Mouse (Mus musculus) liver, embryonic 16.5 days (tissue): ENCODE data around the gene Aff1. TPM values are rescaled to one million over a fixed set of nuclear protein-coding genes. Genes with fewer than 3 reads are reported as not detected.

Experiments used
- ATAC-seq: fragments of 200-750 bp; cut with Nextera tagmentation; 2 replicates; pipeline ENCODE4 v1.8.0; 2017; ENCODE audit warnings: low read depth, mild to moderate bottlenecking, moderate number of reproducible peaks, moderate library complexity
- H3K27ac ChIP-seq: fragments of 300-500 bp; sonication (generic); 2 replicates; pipeline ENCODE4 v1.5.1; 2014; ENCODE audit warnings: mild to moderate bottlenecking, low read length
- H3K27me3 ChIP-seq: fragments of 300-500 bp; sonication (generic); 2 replicates; pipeline ENCODE4 v1.6.1; 2014; ENCODE audit warnings: low read depth, low read length, mixed read lengths; ENCODE audit not compliant: control insufficient read depth, insufficient read depth
- H3K36me3 ChIP-seq: fragments of 300-500 bp; sonication (generic); 2 replicates; pipeline ENCODE4 v1.6.1; 2014; ENCODE audit warnings: mild to moderate bottlenecking; ENCODE audit not compliant: control insufficient read depth, insufficient read depth
- H3K4me1 ChIP-seq: fragments of 300-500 bp; sonication (generic); 2 replicates; pipeline ENCODE4 v1.6.1; 2014; ENCODE audit warnings: low read depth, low read length, mixed read lengths; ENCODE audit not compliant: control insufficient read depth
- H3K4me2 ChIP-seq: fragments of 300-500 bp; sonication (generic); 2 replicates; pipeline ENCODE4 v1.6.1; 2014; ENCODE audit warnings: low read depth, low read length, mixed read lengths
- H3K4me3 ChIP-seq: fragments of 300-500 bp; sonication (generic); 2 replicates; pipeline ENCODE4 v1.5.1; 2014; ENCODE audit warnings: low read depth, mild to moderate bottlenecking, low read length
- H3K9ac ChIP-seq: fragments of 300-500 bp; sonication (generic); 2 replicates; pipeline ENCODE4 v1.6.1; 2014; ENCODE audit warnings: low read depth, low read length
- H3K9me3 ChIP-seq: fragments of 300-500 bp; sonication (generic); replicated peaks from 2 replicates; pipeline ENCODE4 v1.6.1; 2016; ENCODE audit warnings: low read length; ENCODE audit not compliant: control insufficient read depth
- WGBS: fragments of 180-500 bp; shearing (Covaris S2); extraction: QIAGEN DNeasy Blood & Tissue Kit; methylation state at CpG from one replicate; pipeline ENCODE4 v1.1.7; 2014; ENCODE audit not compliant: insufficient replicate concordance; 5-methylcytosine and 5-hydroxymethylcytosine counted together
- polyA plus RNA-seq: library from polyadenylated mRNA; unstranded; fragments of >200 nt; fragmentation: Nextera tagmentation; extraction: Ambion mirVana; gene quantifications from 2 replicates; pipeline ENCODE4 v1.2.1, GENCODE M21; 2015

Aff1 gene
- polyA plus RNA-seq, 1 experiment from 2014 or later: 17.7 TPM

- Histone ChIP-seq H3K27me3 (no peaks in the 10 kb centered on the region), H3K4me3 (no peak overlapping the region), H3K4me2 (peak overlapping the region; percentile 17; the same call in 1 of the 2 replicates), H3K4me1 (peaks cover 77% of the 10 kb centered on the region), H3K9me3 (no peaks in the 10 kb centered on the region), H3K36me3 (no peaks in the 10 kb centered on the region), H3K9ac (peak overlapping the region; percentile 38), H3K27ac (peak overlapping the region; percentile 82)
- 56% methylated on average over 6 of the region's 6 CpGs for WGBS
- ATAC-seq: peak; percentile 14; the same call in 1 of the 2 replicates
These were observed 52.4 kb downstream of the Aff1 start for GRCm38 (mm10) chr5:103744531-103744930.

DNA sequence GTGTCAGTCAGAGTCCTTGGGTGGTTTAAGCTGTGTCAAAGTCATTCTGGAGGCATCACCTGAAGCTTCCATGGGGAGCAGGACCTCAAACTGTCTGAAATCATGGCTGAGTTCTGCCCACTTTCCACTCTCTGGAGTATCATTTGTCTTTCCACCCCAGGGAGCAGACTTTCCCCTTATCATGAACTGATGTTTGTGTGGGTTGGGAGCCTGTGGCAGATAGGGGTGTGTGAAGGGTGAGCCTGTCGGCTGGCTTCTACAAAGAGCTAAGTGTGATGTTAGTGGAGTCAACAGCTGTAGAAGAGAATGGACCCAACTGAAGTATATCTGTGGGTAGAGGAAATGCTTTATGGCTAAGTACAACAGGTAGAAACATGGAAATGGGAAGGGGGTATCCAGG is 53.5 kb downstream of the Aff1 start:
- no peaks in the 10 kb centered on the region for H3K9me3 ChIP-seq
- H3K9ac ChIP-seq: peak overlapping the region; percentile 52
- H3K4me1 ChIP-seq: peaks cover 71% of the 10 kb centered on the region
- no peaks in the 10 kb centered on the region for H3K27me3 ChIP-seq
- H3K27ac ChIP-seq: peak overlapping the region; percentile 86
- H3K4me3 ChIP-seq: 0 out of 2 replicates have a peak overlapping the region, but pooled peaks have one; percentile 3
- ATAC-seq: peak; percentile 61
- H3K36me3 ChIP-seq: no peaks in the 10 kb centered on the region
- H3K4me2 ChIP-seq: peak overlapping the region; percentile 49
- 21% methylated on average over 1 of the region's 1 CpGs for WGBS

DNA sequence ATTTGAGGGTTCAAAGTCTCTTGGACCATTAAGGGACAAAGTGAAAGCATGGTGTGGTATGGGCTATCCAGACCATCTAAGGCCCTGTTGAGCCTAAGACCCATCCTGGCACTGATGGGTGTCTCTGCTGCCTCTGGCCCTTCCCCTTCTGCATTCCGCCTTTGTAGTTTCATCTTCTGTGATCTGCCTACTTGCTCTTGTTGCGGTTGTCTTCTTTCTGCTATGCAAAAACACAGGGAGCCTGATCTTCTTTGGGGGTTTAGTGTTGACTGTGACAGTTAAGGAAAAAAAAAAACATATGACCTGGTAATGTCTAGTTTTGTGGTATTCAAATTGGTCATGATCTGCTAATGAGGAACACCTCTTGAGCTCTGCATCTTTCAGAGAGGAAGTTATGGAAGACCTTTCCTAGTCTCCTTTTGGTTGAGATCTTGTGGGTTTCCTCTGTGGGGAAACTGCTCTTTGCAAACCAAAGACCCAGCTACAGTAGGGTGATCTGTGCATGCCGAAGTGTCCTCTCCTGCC is 54.4 kb downstream of the Aff1 start:
- H3K4me2 ChIP-seq: no peak overlapping the region
- WGBS: 70% methylated on average over 3 of the region's 3 CpGs
- no peak overlapping the region for H3K4me3 ChIP-seq
- no peaks in the 10 kb centered on the region for H3K36me3 ChIP-seq
- peaks cover 64% of the 10 kb centered on the region for H3K4me1 ChIP-seq
- H3K9ac ChIP-seq: no peak overlapping the region
- H3K9me3 ChIP-seq: no peaks in the 10 kb centered on the region
- H3K27me3 ChIP-seq: no peaks in the 10 kb centered on the region
- peak overlapping the region; percentile 86 for H3K27ac ChIP-seq
- no peak for ATAC-seq

- Histone ChIP-seq H3K27ac (peak overlapping the region; percentile 54; the same call in 1 of the 2 replicates), H3K4me1 (peaks cover 64% of the 10 kb centered on the region), H3K4me2 (no peak overlapping the region)
These were observed 54.9 kb downstream of the Aff1 start for GRCm38 (mm10) chr5:103747098-103747497.

DNA sequence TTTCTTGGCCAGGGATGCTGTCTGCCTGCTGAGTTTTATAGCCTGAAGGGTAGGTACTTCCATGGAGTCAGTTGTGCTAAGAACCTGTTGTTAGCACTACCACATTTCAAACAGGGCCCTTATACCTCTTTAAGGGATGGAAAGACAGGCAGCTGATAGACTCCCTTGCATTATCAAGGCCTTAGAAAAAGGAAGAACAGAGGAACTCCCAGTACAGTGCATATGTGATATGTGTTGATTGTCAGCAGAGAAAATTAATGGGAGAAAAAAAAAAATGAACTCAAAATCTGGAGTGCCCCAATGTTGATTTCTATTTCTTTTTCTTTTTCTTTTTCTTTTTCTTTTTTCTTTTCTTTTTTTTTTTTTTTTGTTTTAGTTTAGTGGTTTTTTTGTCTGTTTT is 56.2 kb downstream of the Aff1 start:
- H3K27me3 ChIP-seq: no peaks in the 10 kb centered on the region
- no peak overlapping the region for H3K4me2 ChIP-seq
- H3K27ac ChIP-seq: no peak overlapping the region; the same call in 1 of the 2 replicates
- no peak overlapping the region for H3K9ac ChIP-seq
- no peak overlapping the region for H3K4me3 ChIP-seq
- no peaks in the 10 kb centered on the region for H3K9me3 ChIP-seq
- peaks cover 57% of the 10 kb centered on the region for H3K4me1 ChIP-seq
- H3K36me3 ChIP-seq: no peaks in the 10 kb centered on the region
- no peak for ATAC-seq

More at GRCm38 (mm10) chr5:103747098-103747497, 54.9 kb downstream of the Aff1 start:
- ATAC-seq: no peak
- no peaks in the 10 kb centered on the region for H3K9me3 ChIP-seq
- no peak overlapping the region for H3K4me3 ChIP-seq
- H3K9ac ChIP-seq: no peak overlapping the region
- H3K27me3 ChIP-seq: no peaks in the 10 kb centered on the region
- 64% methylated on average over 2 of the region's 2 CpGs for WGBS
- H3K36me3 ChIP-seq: no peaks in the 10 kb centered on the region

DNA sequence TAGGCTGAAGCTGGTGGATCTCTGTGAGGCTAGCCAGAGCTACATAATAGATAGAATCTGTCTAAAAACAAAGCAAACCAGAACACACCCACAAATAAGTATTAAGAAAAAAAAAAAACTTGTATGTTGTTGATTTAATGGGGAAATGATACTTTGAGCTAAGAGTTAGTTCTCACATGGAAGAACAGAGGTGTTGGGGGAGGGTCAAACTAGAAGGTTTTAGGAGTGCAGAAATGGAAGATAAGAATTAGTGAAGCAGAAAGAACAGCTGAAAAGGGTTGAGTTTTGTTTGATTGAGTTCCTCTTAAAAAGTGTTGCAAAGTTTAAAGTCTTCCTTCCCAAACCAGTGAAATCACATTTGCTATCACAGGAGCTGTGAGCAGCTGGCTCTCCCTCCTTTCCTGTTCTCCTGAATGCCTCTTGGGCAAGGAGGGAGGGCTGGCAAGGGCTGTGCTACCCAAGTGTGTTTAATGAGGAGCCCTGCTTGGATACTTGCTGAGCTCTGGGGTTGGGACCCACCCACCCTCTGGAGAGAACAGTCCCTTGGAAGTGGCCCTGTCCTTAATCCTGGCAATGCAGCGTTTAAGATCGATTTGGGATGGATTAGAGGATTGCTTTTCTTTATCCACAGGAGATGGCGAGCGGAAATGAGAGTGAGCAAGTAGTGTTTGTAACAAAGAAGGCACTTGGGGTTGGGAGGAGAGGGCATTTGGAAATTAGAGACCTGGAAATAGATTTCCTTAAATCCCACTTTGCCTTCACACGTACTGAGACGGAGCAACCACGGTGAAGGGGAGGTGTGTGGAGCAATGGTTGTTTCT is 57.5 kb downstream of the Aff1 start:
- peak overlapping the region; percentile 8 for H3K27ac ChIP-seq
- no peak for ATAC-seq
- 81% methylated on average over 7 of the region's 7 CpGs for WGBS
- no peaks in the 10 kb centered on the region for H3K27me3 ChIP-seq
- H3K4me3 ChIP-seq: no peak overlapping the region
- H3K4me1 ChIP-seq: peaks cover 47% of the 10 kb centered on the region
- no peaks in the 10 kb centered on the region for H3K36me3 ChIP-seq
- no peak overlapping the region for H3K4me2 ChIP-seq
- no peak overlapping the region for H3K9ac ChIP-seq
- H3K9me3 ChIP-seq: no peaks in the 10 kb centered on the region

GRCm38 (mm10) chr5:103752665-103753510 is 60.7 kb downstream of the Aff1 start:
- H3K36me3 ChIP-seq: peaks cover 5% of the 10 kb centered on the region; the same call in 1 of the 2 replicates
- under 1% methylated on average over 23 of the region's 23 CpGs for WGBS
- H3K4me3 ChIP-seq: peak overlapping the region; percentile 83
- ATAC-seq: peak; percentile 27
- H3K27ac ChIP-seq: peak overlapping the region; percentile 99
- H3K4me1 ChIP-seq: peaks cover 44% of the 10 kb centered on the region
- no peaks in the 10 kb centered on the region for H3K9me3 ChIP-seq
- peak overlapping the region; percentile 95 for H3K9ac ChIP-seq
- peak overlapping the region; percentile 89 for H3K4me2 ChIP-seq
- no peaks in the 10 kb centered on the region for H3K27me3 ChIP-seq

DNA sequence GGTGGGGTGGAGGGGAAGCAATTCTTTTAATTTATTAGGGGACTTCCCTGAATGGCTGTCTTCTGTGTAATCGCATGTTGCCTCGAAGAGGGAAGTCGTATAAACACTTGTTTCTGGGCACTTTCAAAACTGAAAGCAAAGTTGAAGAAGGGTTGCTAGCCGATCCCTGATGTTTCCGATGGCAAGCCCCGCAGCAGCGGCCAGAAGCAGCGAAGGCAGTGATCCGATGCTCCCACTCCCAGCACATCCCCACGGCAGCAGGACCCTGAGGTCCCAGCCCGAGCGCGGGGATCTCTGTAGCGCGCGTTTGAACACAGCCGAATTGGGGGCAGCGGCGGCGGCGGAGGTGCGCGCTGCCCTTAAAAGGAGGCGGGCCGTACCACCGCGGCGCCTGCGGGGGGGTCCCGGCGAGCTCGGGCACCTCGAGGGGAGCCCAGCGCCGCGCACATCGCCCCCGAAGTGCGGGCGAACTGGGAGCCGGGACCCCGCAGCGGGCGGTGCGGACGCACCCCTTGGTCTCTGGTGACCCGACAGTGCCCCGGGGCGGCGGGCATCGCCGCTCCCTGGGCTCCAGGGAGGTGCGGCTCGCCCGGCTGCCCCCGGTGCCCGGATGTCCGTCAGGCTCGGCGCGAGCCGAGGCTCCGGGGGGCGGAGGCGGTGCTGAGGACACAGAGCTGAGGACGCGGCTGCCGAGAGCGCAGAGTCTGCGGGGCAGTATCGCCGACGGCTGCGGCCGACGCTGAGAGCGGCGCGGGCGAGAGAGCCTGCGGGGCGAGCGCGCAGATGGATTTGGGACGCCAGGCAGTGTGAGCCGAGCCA is 61.5 kb downstream of the Aff1 start:
- peak; percentile 93 for ATAC-seq
- Histone ChIP-seq H3K27ac (peak overlapping the region; percentile 99), H3K9ac (peak overlapping the region; percentile 95), H3K4me3 (peak overlapping the region; percentile 83), H3K36me3 (peaks cover 5% of the 10 kb centered on the region; the same call in 1 of the 2 replicates), H3K4me2 (peak overlapping the region; percentile 89), H3K27me3 (no peaks in the 10 kb centered on the region), H3K4me1 (peaks cover 48% of the 10 kb centered on the region), H3K9me3 (no peaks in the 10 kb centered on the region)
- WGBS: under 1% methylated on average over 78 of the region's 86 CpGs
